Mouse (Mus musculus): ENCODE results near the gene 1700012P22Rik.

GRCm38 (mm10) chr4:144433216-144433615, 5.4 kb downstream of the 1700012P22Rik start:
- no peak for TF ChIP-seq CTCF (IDR thresholded peaks at IDR 0.05; ENCODE audit: low read depth, low read length)
- TF ChIP-seq POLR2A (IDR thresholded peaks at IDR 0.05; ENCODE audit: extremely low read depth, insufficient read depth, low read length) = no peak
